Mouse (Mus musculus): ENCODE results near the gene Olfr553. TPM values are rescaled to one million over a fixed set of nuclear protein-coding genes. Genes with fewer than 3 reads are reported as not detected.
"Not testable (repeated sequence)": the region's sequence is repeated elsewhere in the genome, so short reads cannot be mapped to it uniquely, and the experiment has no call there.

The Olfr553 gene
- not detected in 2 replicates for polyA plus RNA-seq (2011; ENCODE audit: insufficient read depth, insufficient read length, low read depth, missing spikeins)

GRCm38 (mm10) chr7:102618118-102618517 is at the start of gene Olfr553:
Gene Olfr553 (minus strand): TSS chr7:102618218.
- Histone ChIP-seq H3K9ac (ENCODE audit: low read depth, poor library complexity, severe bottlenecking) (no peak within 1 kb of the TSS), H3K9me3 (replicated peaks; ENCODE audit: control insufficient read depth, insufficient read depth, low read length, poor library complexity, severe bottlenecking) (0 out of 2 replicates have a peak, but pooled peaks cover 2% of the 10 kb centered on the region), H3K4me3 (ENCODE audit: low read depth, low read length) (no peak within 1 kb of the TSS), H3K36me3 (ENCODE audit: control insufficient read depth, insufficient read depth, low read length, poor library complexity, severe bottlenecking) (no peaks in the 10 kb centered on the region), H3K27me3 (ENCODE audit: control insufficient read depth, insufficient read depth, low read length, poor library complexity, severe bottlenecking) (no peaks in the 10 kb centered on the region), H3K4me1 (ENCODE audit: control insufficient read depth, insufficient read depth, low read length) (no peaks in the 10 kb centered on the region), H3K27ac (ENCODE audit: insufficient read depth, low read length) (no peak within 1 kb of the TSS)
- TF ChIP-seq CTCF (IDR thresholded peaks at IDR 0.05; ENCODE audit: low read depth, low read length) (no peak), POLR2A (IDR thresholded peaks at IDR 0.05; ENCODE audit: insufficient read depth, low read length) (no peak), EP300 (IDR thresholded peaks at IDR 0.05; ENCODE audit: insufficient read depth, low read depth, low read length) (no peak)

- Histone ChIP-seq H3K27ac (ENCODE audit: insufficient read depth, low read length) (no peak overlapping the region), H3K4me1 (ENCODE audit: control insufficient read depth, insufficient read depth, low read length) (no peaks in the 10 kb centered on the region), H3K27me3 (ENCODE audit: control insufficient read depth, insufficient read depth, low read length, poor library complexity, severe bottlenecking) (no peaks in the 10 kb centered on the region), H3K9me3 (replicated peaks; ENCODE audit: control insufficient read depth, insufficient read depth, low read length, poor library complexity, severe bottlenecking) (no peaks in the 10 kb centered on the region), H3K4me3 (ENCODE audit: low read depth, low read length) (no peak overlapping the region), H3K36me3 (ENCODE audit: control insufficient read depth, insufficient read depth, low read length, poor library complexity, severe bottlenecking) (no peaks in the 10 kb centered on the region), H3K9ac (ENCODE audit: low read depth, poor library complexity, severe bottlenecking) (no peak overlapping the region)
- TF ChIP-seq POLR2A (IDR thresholded peaks at IDR 0.05; ENCODE audit: insufficient read depth, low read length) (no peak), EP300 (IDR thresholded peaks at IDR 0.05; ENCODE audit: insufficient read depth, low read depth, low read length) (no peak), CTCF (IDR thresholded peaks at IDR 0.05; ENCODE audit: low read depth, low read length) (no peak)
Observed at GRCm38 (mm10) chr7:102665378-102665777, 47.4 kb upstream of the Olfr553 start.

DNA sequence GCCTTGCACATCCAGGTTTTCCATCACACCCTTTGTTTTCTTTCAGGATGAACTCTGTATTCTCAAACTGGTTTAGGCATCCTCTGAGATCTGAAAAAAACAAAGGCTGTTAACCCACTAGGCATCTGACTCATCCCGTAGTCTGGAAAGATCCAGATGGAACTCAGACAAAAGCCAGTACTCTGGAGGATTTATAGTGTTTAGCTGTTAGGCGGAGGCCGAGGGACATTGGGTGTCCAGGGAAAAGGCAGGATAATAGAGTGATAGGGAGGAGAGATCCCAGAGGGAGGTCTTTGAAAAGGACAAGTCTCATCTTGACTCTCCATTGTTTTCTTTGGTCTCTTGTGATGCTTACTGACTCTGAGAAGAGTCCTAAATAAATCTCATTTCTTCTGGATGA is 46.6 kb upstream of the Olfr553 start, which contains the start of gene Olfr556:
Gene Olfr556, plus strand, starts transcription at position 301 of the 400 bp plus-strand sequence.
- Histone ChIP-seq H3K27ac (ENCODE audit: insufficient read depth, low read length) (no peak within 1 kb of the TSS), H3K9ac (ENCODE audit: low read depth, poor library complexity, severe bottlenecking) (no peak within 1 kb of the TSS), H3K27me3 (ENCODE audit: control insufficient read depth, insufficient read depth, low read length, poor library complexity, severe bottlenecking) (no peaks in the 10 kb centered on the region), H3K4me1 (ENCODE audit: control insufficient read depth, insufficient read depth, low read length) (no peaks in the 10 kb centered on the region), H3K4me3 (ENCODE audit: low read depth, low read length) (no peak within 1 kb of the TSS), H3K36me3 (ENCODE audit: control insufficient read depth, insufficient read depth, low read length, poor library complexity, severe bottlenecking) (no peaks in the 10 kb centered on the region), H3K9me3 (replicated peaks; ENCODE audit: control insufficient read depth, insufficient read depth, low read length, poor library complexity, severe bottlenecking) (no peaks in the 10 kb centered on the region)
- TF ChIP-seq EP300 (IDR thresholded peaks at IDR 0.05; ENCODE audit: insufficient read depth, low read depth, low read length), result no peak
- TF ChIP-seq POLR2A (IDR thresholded peaks at IDR 0.05; ENCODE audit: insufficient read depth, low read length), result no peak
- no peak for TF ChIP-seq CTCF (IDR thresholded peaks at IDR 0.05; ENCODE audit: low read depth, low read length)

DNA sequence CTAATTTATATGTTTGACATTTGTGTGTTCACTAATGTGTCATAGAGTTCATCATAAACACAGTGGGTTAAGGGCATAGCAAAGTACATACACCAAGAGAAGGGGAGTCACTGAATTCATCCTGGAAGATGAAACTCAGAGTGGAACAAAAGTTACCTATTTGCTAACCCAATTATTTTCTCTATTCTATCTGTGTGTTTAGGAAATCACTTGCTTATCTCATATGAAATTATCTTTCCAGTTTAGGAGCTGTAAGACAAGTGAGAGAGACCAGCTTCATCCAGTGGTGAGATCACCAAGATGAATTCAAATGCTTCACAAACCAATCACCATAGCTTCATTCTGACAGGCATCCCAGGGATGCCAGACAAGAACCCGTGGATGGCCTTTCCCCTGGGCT is 40.5 kb upstream of the Olfr553 start, which contains the start of gene Olfr555:
Gene Olfr555, plus strand, starts transcription at position 301 of the 400 bp plus-strand sequence.
- Histone ChIP-seq H3K27me3 (ENCODE audit: control insufficient read depth, insufficient read depth, low read length, poor library complexity, severe bottlenecking) (no peaks in the 10 kb centered on the region), H3K4me1 (ENCODE audit: control insufficient read depth, insufficient read depth, low read length) (no peaks in the 10 kb centered on the region), H3K9me3 (replicated peaks; ENCODE audit: control insufficient read depth, insufficient read depth, low read length, poor library complexity, severe bottlenecking) (no peaks in the 10 kb centered on the region), H3K36me3 (ENCODE audit: control insufficient read depth, insufficient read depth, low read length, poor library complexity, severe bottlenecking) (no peaks in the 10 kb centered on the region), H3K9ac (ENCODE audit: low read depth, poor library complexity, severe bottlenecking) (no peak within 1 kb of the TSS), H3K4me3 (ENCODE audit: low read depth, low read length) (no peak within 1 kb of the TSS), H3K27ac (ENCODE audit: insufficient read depth, low read length) (no peak within 1 kb of the TSS)
- TF ChIP-seq EP300 (IDR thresholded peaks at IDR 0.05; ENCODE audit: insufficient read depth, low read depth, low read length) (no peak), POLR2A (IDR thresholded peaks at IDR 0.05; ENCODE audit: insufficient read depth, low read length) (no peak), CTCF (IDR thresholded peaks at IDR 0.05; ENCODE audit: low read depth, low read length) (no peak)

DNA sequence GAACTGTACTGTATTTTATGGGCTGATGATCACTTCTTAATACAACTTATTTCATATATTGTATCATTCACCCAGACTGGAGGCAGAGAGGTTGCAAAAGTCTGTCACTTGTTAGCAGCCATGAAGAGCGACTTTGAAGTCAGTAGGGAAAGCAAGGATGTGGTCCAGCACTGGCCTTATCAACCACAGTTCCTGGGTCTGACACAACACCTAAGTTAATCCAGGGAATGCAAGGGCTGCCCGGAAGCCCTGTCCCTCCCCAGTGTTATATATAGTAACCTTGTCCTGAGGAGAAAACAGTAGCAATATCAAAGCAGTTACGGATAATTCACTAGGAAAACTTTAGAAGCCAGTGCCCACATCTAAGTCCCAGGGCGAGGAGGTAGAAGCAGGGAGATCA is 26.9 kb upstream of the Olfr553 start:
- H3K36me3 ChIP-seq (ENCODE audit: control insufficient read depth, insufficient read depth, low read length, poor library complexity, severe bottlenecking); H3K9me3 ChIP-seq (replicated peaks; ENCODE audit: control insufficient read depth, insufficient read depth, low read length, poor library complexity, severe bottlenecking); H3K4me1 ChIP-seq (ENCODE audit: control insufficient read depth, insufficient read depth, low read length); H3K9ac ChIP-seq (ENCODE audit: low read depth, poor library complexity, severe bottlenecking); H3K27ac ChIP-seq (ENCODE audit: insufficient read depth, low read length); H3K4me3 ChIP-seq (ENCODE audit: low read depth, low read length); H3K27me3 ChIP-seq (ENCODE audit: control insufficient read depth, insufficient read depth, low read length, poor library complexity, severe bottlenecking): not testable (repeated sequence)

GRCm38 (mm10) chr7:102638132-102638531 is 20.1 kb upstream of the Olfr553 start, which contains the start of gene Olfr554:
Gene Olfr554 (plus strand): TSS chr7:102638432.
- H3K27ac ChIP-seq (ENCODE audit: insufficient read depth, low read length), result no peak within 1 kb of the TSS
- H3K4me3 ChIP-seq (ENCODE audit: low read depth, low read length), result no peak within 1 kb of the TSS
- no peaks in the 10 kb centered on the region for H3K4me1 ChIP-seq (ENCODE audit: control insufficient read depth, insufficient read depth, low read length)
- no peaks in the 10 kb centered on the region for H3K36me3 ChIP-seq (ENCODE audit: control insufficient read depth, insufficient read depth, low read length, poor library complexity, severe bottlenecking)
- no peaks in the 10 kb centered on the region for H3K9me3 ChIP-seq (replicated peaks; ENCODE audit: control insufficient read depth, insufficient read depth, low read length, poor library complexity, severe bottlenecking)
- TF ChIP-seq POLR2A (IDR thresholded peaks at IDR 0.05; ENCODE audit: insufficient read depth, low read length) (no peak), CTCF (IDR thresholded peaks at IDR 0.05; ENCODE audit: low read depth, low read length) (no peak), EP300 (IDR thresholded peaks at IDR 0.05; ENCODE audit: insufficient read depth, low read depth, low read length) (no peak)
- no peak within 1 kb of the TSS for H3K9ac ChIP-seq (ENCODE audit: low read depth, poor library complexity, severe bottlenecking)
- H3K27me3 ChIP-seq (ENCODE audit: control insufficient read depth, insufficient read depth, low read length, poor library complexity, severe bottlenecking), result no peaks in the 10 kb centered on the region
